Mouse (Mus musculus): ENCODE measurements at regions not wholly inside any gene's neighbourhood (a gene's known extent, or its start where the extent isn't known, plus 50 kb on each side); places are given as distances from the start of the nearest gene placed in this dataset.

DNA sequence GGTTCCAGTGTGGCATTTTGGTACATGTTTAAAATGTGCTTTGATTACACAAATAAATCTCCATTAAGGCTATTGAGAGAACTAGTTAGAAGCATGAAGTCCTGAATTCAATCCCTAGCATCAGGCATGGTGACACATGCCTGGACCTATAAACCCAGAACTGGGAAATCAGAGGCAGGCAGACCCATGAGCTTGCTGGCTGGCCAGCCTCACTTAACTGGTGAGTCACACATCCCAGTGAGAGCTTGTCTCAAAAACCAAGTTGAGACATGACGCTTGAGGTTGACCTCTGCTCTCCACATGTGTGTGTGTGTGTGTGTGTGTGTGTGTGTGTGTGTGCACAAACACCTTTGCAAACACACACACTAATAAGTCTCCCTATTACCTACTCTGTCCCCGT lies 112.6 kb downstream of the Pxdc1 start:
- no peaks in the 10 kb centered on the region for H3K4me1 ChIP-seq (ENCODE audit: insufficient read depth, low read depth, low read length)
- no peak overlapping the region for H3K9ac ChIP-seq (replicated peaks; ENCODE audit: low read depth)
- no peak overlapping the region for H3K4me2 ChIP-seq (replicated peaks; ENCODE audit: low read depth, low read length)
- H3K9me3 ChIP-seq (ENCODE audit: low read length), result no peaks in the 10 kb centered on the region
- H3K36me3 ChIP-seq (ENCODE audit: insufficient read depth, low read length), result no peaks in the 10 kb centered on the region
- H3K27ac ChIP-seq (ENCODE audit: low read length), result no peak overlapping the region
- H3K27me3 ChIP-seq (replicated peaks; ENCODE audit: insufficient read depth, low read length), result no peaks in the 10 kb centered on the region
- TF ChIP-seq EP300 (IDR thresholded peaks at IDR 0.05) (no peak), CTCF (IDR thresholded peaks at IDR 0.05) (no peak)
- ATAC-seq (no peak), DNase-seq (ENCODE audit: low spot score) (no peak)
- 90% methylated on average over 2 of the region's 2 CpGs for WGBS
- H3K4me3 ChIP-seq (ENCODE audit: low read depth, low read length), result no peak overlapping the region

DNA sequence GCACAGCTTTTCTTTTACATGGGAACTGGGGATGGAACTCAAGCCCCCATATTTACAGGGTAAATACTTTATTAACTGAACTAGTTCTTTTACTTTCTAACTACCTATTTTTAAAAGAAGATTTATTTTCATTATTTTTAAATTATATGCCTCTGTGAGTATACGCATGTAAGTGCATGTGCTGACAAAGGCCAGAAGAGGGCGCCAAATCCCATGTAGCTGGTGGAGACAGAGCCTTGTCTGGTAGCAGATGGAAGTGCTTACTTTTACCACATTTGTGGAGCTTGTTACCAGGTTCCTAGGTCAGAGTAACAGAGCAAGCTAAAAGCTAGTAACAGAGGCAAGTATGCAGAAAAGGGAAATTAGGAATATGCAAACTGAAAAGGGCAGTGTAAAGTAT lies 119.4 kb downstream of the Pxdc1 start:
- Histone ChIP-seq H3K4me1 (ENCODE audit: insufficient read depth, low read depth, low read length) (no peaks in the 10 kb centered on the region), H3K27me3 (replicated peaks; ENCODE audit: insufficient read depth, low read length) (no peaks in the 10 kb centered on the region), H3K4me3 (ENCODE audit: low read depth, low read length) (no peak overlapping the region), H3K36me3 (ENCODE audit: insufficient read depth, low read length) (no peaks in the 10 kb centered on the region), H3K9ac (replicated peaks; ENCODE audit: low read depth) (no peak overlapping the region), H3K9me3 (ENCODE audit: low read length) (no peaks in the 10 kb centered on the region; the same call in 1 of the 2 replicates), H3K4me2 (replicated peaks; ENCODE audit: low read depth, low read length) (no peak overlapping the region), H3K27ac (ENCODE audit: low read length) (no peak overlapping the region)
- TF ChIP-seq EP300 (IDR thresholded peaks at IDR 0.05) (no peak), CTCF (IDR thresholded peaks at IDR 0.05) (peak; percentile 44)
- ATAC-seq (no peak), DNase-seq (ENCODE audit: low spot score) (no peak)
- WGBS, result 87% methylated on average over 2 of the region's 2 CpGs

DNA sequence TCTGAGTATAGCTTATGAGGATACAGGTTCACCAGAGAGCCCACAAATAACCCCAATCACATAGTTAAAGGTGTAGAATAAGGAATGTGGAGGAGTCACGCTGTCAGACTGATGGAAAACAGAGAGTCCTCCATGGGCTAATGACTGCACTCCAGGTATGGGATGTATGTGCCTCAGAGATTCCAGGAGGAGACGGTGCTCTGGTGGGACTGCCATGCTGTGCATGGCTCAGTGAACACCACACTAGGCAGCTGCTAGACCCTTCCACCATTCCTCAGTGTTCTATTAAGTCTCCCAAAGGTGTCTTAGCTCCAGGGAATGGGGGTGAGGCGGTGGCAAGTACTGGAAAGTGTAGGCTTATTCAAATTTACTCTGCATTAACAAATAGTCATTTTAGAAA lies 142.0 kb downstream of the Pxdc1 start:
- no peaks in the 10 kb centered on the region for H3K27me3 ChIP-seq (replicated peaks; ENCODE audit: insufficient read depth, low read length)
- ATAC-seq (no peak), DNase-seq (ENCODE audit: low spot score) (no peak)
- H3K4me3 ChIP-seq (ENCODE audit: low read depth, low read length), result no peak overlapping the region
- no peak overlapping the region for H3K9ac ChIP-seq (replicated peaks; ENCODE audit: low read depth)
- H3K36me3 ChIP-seq (ENCODE audit: insufficient read depth, low read length), result no peaks in the 10 kb centered on the region
- TF ChIP-seq EP300 (IDR thresholded peaks at IDR 0.05) (no peak), CTCF (IDR thresholded peaks at IDR 0.05) (no peak)
- no peaks in the 10 kb centered on the region for H3K9me3 ChIP-seq (ENCODE audit: low read length)
- no peak overlapping the region for H3K4me2 ChIP-seq (replicated peaks; ENCODE audit: low read depth, low read length)
- 82% methylated on average over 3 of the region's 3 CpGs for WGBS
- H3K27ac ChIP-seq (ENCODE audit: low read length), result no peak overlapping the region
- no peaks in the 10 kb centered on the region for H3K4me1 ChIP-seq (ENCODE audit: insufficient read depth, low read depth, low read length)

DNA sequence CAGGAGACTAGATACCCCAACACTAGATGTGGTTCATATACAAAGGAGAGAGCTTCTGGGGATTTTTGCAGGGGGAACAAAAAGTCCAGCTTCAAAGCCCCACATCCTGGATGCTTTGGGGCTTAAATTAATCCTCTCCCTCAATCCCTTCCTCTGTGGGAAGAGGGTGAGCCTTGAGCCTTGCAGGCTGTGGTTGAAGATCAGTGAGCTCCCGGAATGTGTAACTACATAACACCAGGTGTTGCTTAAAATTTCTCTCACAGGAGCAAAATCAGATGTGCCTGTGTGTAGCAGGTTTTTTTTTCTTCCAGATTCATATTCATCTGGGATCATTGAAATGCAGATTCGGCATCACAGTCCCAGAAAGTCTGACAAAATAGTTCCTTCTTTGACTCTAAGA lies 146.1 kb downstream of the Pxdc1 start:
- Histone ChIP-seq H3K36me3 (ENCODE audit: insufficient read depth, low read length) (no peaks in the 10 kb centered on the region), H3K27me3 (replicated peaks; ENCODE audit: insufficient read depth, low read length) (no peaks in the 10 kb centered on the region), H3K9ac (replicated peaks; ENCODE audit: low read depth) (no peak overlapping the region), H3K4me1 (ENCODE audit: insufficient read depth, low read depth, low read length) (no peaks in the 10 kb centered on the region), H3K4me2 (replicated peaks; ENCODE audit: low read depth, low read length) (no peak overlapping the region), H3K4me3 (ENCODE audit: low read depth, low read length) (no peak overlapping the region), H3K27ac (ENCODE audit: low read length) (no peak overlapping the region), H3K9me3 (ENCODE audit: low read length) (no peaks in the 10 kb centered on the region)
- no peak for ATAC-seq
- TF ChIP-seq EP300 (IDR thresholded peaks at IDR 0.05) (no peak), CTCF (IDR thresholded peaks at IDR 0.05) (no peak)
- 77% methylated on average over 2 of the region's 2 CpGs for WGBS
- DNase-seq (ENCODE audit: low spot score), result no peak

DNA sequence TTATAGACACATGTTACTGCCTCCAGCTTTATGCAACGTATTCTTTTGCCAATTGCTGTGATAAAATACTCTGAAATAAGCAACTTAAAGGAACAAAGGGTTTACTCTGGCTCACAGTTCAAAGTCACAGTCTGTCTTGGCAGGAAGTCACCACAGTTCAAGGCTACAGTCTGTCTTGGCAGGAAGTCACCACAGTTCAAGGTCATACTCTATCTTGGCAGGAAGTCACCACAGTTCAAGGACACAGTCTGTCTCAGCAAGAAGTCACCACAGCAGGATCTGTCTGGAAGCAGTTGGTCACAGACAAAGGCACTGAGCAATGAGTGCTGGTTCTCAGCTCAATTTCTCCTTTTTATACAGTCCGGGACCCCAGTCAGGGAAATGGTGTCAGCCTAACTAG lies 147.4 kb downstream of the Pxdc1 start:
- H3K9ac ChIP-seq (replicated peaks; ENCODE audit: low read depth), result no peak overlapping the region

DNA sequence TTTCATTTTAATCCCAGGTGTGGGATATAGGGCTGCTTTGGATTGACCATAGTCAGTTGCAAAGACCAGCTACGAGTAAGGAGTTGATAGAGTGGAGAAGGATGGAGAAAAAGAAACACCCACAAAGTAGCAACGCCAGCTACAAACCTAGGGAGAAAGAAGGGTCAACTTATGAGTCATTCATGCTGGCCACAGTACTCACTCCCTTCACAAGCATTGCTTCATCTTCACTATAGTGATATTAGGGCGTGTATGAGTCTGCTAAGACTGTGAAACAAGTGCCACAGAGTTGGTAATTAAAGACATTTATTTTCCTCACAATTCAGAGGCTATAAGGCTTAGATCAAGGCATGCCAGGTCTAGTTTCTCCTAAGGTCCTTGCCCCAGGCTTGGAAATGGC lies 148.4 kb downstream of the Pxdc1 start:
- no peak for TF ChIP-seq CTCF (IDR thresholded peaks at IDR 0.05)
- TF ChIP-seq EP300 (IDR thresholded peaks at IDR 0.05), result no peak
- ATAC-seq, result no peak
- no peak overlapping the region for H3K27ac ChIP-seq (ENCODE audit: low read length)
- 74% methylated on average over 3 of the region's 3 CpGs for WGBS
- H3K36me3 ChIP-seq (ENCODE audit: insufficient read depth, low read length), result no peaks in the 10 kb centered on the region
- no peaks in the 10 kb centered on the region for H3K27me3 ChIP-seq (replicated peaks; ENCODE audit: insufficient read depth, low read length)
- H3K4me1 ChIP-seq (ENCODE audit: insufficient read depth, low read depth, low read length), result no peaks in the 10 kb centered on the region
- H3K4me2 ChIP-seq (replicated peaks; ENCODE audit: low read depth, low read length), result no peak overlapping the region
- H3K4me3 ChIP-seq (ENCODE audit: low read depth, low read length), result no peak overlapping the region
- no peaks in the 10 kb centered on the region for H3K9me3 ChIP-seq (ENCODE audit: low read length)
- no peak for DNase-seq (ENCODE audit: low spot score)
- H3K9ac ChIP-seq (replicated peaks; ENCODE audit: low read depth), result no peak overlapping the region

More for the DNA sequence above, 147.4 kb downstream of the Pxdc1 start:
- no peak overlapping the region for H3K4me3 ChIP-seq (ENCODE audit: low read depth, low read length)
- 66% methylated on average over 2 of the region's 2 CpGs for WGBS
- DNase-seq (ENCODE audit: low spot score), result no peak
- no peak overlapping the region for H3K27ac ChIP-seq (ENCODE audit: low read length)
- no peak for TF ChIP-seq CTCF (IDR thresholded peaks at IDR 0.05)
- no peak for TF ChIP-seq EP300 (IDR thresholded peaks at IDR 0.05)
- H3K4me2 ChIP-seq (replicated peaks; ENCODE audit: low read depth, low read length), result no peak overlapping the region
- no peaks in the 10 kb centered on the region for H3K27me3 ChIP-seq (replicated peaks; ENCODE audit: insufficient read depth, low read length)
- ATAC-seq, result no peak
- no peaks in the 10 kb centered on the region for H3K36me3 ChIP-seq (ENCODE audit: insufficient read depth, low read length)
- H3K4me1 ChIP-seq (ENCODE audit: insufficient read depth, low read depth, low read length), result no peaks in the 10 kb centered on the region
- H3K9me3 ChIP-seq (ENCODE audit: low read length), result no peaks in the 10 kb centered on the region

DNA sequence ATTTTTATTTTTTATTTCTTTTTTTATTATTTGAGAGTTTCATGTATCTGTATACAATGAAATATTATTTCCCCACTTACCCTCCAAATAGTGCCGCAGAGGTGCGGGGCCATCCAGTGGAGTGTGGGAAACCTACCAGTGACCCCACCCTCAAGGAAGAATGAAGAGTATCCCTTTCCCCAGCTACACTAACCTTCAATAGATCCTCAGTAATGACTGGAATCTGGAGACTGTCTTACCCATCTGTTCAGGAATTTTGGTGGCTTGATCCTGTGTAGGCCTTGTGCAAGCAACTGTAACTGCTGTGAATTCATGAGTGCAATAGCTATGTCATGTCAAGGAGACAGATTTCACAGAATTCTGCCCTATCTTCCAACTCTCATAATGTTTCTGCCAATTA lies 153.9 kb upstream of the Slc22a23 start:
- no peak for TF ChIP-seq EP300 (IDR thresholded peaks at IDR 0.05)
- no peak for TF ChIP-seq CTCF (IDR thresholded peaks at IDR 0.05)
- no peak overlapping the region for H3K27ac ChIP-seq (ENCODE audit: low read length)
- H3K4me1 ChIP-seq (ENCODE audit: insufficient read depth, low read depth, low read length), result no peaks in the 10 kb centered on the region
- WGBS, result 92% methylated on average over 2 of the region's 2 CpGs
- H3K9me3 ChIP-seq (ENCODE audit: low read length), result no peaks in the 10 kb centered on the region
- H3K4me2 ChIP-seq (replicated peaks; ENCODE audit: low read depth, low read length), result no peak overlapping the region
- no peak overlapping the region for H3K4me3 ChIP-seq (ENCODE audit: low read depth, low read length)
- no peaks in the 10 kb centered on the region for H3K27me3 ChIP-seq (replicated peaks; ENCODE audit: insufficient read depth, low read length)
- ATAC-seq, result no peak
- no peaks in the 10 kb centered on the region for H3K36me3 ChIP-seq (ENCODE audit: insufficient read depth, low read length)
- no peak overlapping the region for H3K9ac ChIP-seq (replicated peaks; ENCODE audit: low read depth)
- no peak for DNase-seq (ENCODE audit: low spot score)

Data from lung, postnatal 0 days (tissue).